Mouse (Mus musculus): ENCODE data around the gene Ppm1m.

- TF ChIP-seq MYOG (IDR thresholded peaks at IDR 0.05; ENCODE audit: control insufficient read depth in 1 of 3, insufficient read depth in 1 of 3, insufficient read length in 2 of 3, low read depth in 2 of 3) (no peak), POLR2A (IDR thresholded peaks at IDR 0.05; ENCODE audit: insufficient read length, low read depth) (no peak), MYOD1 (IDR thresholded peaks at IDR 0.05; ENCODE audit: control insufficient read depth in 1 of 3, insufficient read length in 2 of 3, low read depth in 2 of 3) (no peak), SRF (IDR thresholded peaks at IDR 0.05; ENCODE audit: control insufficient read depth, insufficient read length, low read depth) (no peak), POLR2AphosphoS2 (IDR thresholded peaks at IDR 0.05; ENCODE audit: insufficient read length, low read depth) (no peak), MAX (IDR thresholded peaks at IDR 0.05; ENCODE audit: low read depth) (no peak), CEBPB (IDR thresholded peaks at IDR 0.05; ENCODE audit: insufficient read depth, poor library complexity, severe bottlenecking) (no peak), USF1 (IDR thresholded peaks at IDR 0.05; ENCODE audit: low read depth) (no peak)
Observed at GRCm38 (mm10) chr9:106147281-106147680, 52.3 kb downstream of the Ppm1m start.

All from myocyte (in vitro differentiated cells).